Mouse (Mus musculus) cerebellum, postnatal 14 days (tissue): Measurements from ENCODE around the gene Mef2b.
"Not testable (repeated sequence)": the region's sequence is repeated elsewhere in the genome, so short reads cannot be mapped to it uniquely, and the experiment has no call there.

Experiments used
- DNase-seq, 2 experiments: peaks; one replicate each; pipeline ENCODE4 v3.0.0; 2021; ENCODE audit warnings: mixed read lengths in 2 of 2

The Mef2b gene

DNA sequence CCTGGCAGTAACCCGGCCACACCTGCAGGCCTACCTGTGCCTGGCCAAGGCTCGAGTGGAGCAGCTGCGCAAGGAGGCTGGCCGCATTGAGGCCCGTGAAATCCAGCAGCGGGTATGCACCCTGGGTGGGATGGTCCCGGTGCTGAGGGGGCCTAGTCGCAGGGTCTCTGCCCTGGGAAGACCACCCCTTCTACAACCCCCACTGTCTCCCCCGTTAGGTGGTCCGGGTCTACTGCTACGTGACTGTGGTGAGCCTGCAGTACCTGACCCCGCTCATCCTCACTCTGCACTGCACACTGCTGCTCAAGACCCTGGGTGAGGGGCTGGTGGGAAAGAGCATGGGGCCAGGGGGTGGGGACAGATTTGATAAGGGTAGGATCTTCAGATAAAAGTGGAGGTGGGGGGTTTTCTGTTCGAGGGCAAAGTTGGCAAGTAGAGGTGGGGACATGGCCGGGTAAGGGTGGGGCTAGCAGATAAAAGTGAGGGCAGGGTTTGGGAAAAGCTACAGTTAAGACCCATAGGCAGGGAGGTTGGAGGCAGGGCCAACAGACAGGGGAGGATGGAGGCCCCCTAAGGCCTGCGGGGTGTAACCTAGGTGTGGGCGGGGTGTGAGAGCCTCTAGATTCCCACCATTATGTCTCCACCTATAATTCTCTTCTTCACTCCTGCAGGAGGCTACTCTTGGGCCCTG lies 41.8 kb downstream of the Mef2b start:
- no peak for DNase-seq

DNA sequence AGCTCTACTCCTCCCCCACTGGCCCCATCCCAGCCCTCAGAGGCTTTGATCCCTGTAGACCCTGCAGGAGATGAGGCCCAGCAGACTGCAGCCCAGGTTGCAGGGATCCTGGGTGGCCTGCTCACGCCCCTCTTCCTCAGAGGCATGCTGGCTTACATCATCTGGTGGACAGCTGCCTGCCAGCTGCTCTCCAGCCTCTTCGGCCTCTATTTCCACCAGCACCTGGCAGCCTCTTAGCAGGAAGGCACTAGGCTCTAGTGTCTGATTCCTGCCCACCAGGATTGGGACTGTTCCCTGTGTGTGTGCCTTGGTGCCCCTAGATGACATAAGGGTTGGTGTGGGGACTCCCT lies 42.4 kb downstream of the Mef2b start:
- DNase-seq, result no peak

DNA sequence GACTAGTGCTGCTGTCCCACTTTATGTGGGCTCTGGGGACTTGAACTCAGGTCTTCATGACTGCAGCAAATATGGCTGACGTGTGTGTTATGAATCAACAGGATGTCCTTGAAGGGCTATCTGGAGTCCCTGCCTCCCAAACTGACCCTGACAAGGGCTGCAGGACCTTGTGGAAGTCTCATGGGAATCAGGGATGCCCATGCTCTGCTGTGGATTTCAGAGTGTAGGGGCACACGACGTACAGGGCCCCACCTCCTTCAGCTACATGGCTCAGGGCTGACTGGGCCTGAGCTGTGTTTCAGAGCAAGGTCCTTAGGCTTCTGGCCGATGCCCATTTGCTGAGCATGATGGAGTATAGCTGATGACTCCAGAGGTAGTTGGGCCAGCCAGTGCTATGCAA lies 43.7 kb downstream of the Mef2b start:
- no peak for DNase-seq

DNA sequence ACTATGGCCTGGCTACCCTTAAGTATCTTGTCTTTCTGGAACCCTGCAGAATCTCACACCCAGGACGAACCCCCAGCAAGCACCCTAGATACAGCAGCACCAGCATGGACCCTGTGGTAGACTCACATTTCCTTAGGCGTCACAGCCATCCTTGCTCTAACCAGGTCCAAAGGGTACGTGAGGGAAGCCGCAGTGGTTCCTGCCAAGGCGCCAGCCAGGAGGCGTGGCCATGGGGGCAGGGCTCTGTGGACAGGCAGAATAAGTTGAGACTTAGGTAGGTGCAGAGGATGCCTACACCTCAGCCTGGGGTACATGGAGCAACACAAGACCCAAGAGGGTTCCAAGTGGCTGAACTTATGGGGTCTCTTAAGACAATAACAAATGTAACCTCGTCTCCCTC lies 49.2 kb downstream of the Mef2b start:
- no peak for DNase-seq

DNA sequence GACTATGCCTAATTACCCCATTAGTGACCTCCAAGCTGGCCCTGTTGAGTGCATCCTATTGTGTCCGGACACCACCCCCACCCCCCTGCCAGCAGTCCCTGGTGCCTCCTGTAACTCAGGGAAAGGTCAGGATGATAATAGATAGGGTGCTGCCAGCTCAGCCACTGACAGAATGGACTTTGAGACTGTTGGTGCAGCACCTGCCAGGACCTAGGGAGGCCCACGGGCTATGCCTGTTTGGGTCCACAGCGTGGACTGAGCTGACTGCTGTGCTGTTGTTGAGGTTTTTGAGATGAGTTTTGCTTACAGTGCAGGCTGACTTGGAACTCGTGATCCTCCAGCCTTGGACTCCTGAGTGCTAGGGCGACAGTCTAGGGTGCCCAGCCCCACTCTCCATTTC lies 53.7 kb downstream of the Mef2b start:
- no peak for DNase-seq

DNA sequence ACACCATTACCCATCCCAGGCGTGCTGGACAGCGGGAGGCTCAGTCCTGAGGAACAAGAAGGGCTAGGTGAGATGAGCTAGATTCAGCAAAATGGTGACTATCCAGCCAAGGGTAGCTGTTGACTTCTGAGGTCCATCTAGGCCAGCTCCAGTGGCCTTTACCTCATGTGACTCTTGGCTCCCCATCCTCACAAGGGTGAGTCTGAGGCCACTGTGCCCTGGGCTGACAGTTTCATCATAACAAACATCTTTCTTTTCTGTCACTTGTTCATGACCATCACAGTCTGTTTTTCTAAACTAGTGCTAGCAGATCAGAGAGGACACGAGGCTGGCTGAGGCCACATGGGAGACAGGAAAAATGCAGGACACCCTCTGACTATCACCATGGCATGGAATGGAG lies 54.7 kb downstream of the Mef2b start:
- no peak for DNase-seq

DNA sequence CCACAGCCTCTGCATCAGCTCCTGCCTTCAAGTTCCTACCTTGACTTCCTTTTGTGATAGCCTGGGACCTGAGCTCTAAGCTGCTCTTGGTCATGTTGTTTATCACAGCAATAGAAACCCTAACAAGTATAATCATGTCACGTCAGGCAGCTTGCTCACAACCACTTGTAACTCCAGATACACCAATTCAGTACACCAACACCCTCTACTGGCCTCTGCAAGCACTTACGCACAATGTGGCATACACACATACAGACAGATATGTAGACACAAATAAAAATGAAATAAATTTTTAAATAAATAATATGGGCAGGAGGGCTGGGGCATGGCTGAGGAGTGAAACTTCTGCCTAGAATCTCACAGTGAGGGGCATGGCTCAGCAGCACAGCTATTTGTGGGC lies 56.3 kb downstream of the Mef2b start:
- DNase-seq, result no peak

DNA sequence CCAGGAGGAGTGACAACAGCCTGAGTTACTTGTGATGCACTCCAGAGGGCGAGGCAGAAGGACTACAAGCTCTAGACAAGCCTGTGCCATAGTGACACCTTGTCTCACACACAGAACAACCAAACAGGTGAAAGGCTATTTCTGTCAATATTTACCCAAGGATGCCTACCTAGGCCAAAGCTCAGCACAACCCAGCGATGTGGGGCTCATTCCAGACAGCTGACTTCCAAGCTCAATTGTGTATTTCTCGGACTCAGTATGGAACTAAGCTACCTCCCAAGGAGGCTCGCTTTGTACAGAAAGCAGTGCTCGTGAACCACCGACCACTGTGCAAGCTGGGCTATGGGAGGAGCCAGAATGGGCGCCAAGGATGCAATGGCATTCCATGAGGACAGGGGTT lies 58.1 kb downstream of the Mef2b start:
- DNase-seq, result no peak

DNA sequence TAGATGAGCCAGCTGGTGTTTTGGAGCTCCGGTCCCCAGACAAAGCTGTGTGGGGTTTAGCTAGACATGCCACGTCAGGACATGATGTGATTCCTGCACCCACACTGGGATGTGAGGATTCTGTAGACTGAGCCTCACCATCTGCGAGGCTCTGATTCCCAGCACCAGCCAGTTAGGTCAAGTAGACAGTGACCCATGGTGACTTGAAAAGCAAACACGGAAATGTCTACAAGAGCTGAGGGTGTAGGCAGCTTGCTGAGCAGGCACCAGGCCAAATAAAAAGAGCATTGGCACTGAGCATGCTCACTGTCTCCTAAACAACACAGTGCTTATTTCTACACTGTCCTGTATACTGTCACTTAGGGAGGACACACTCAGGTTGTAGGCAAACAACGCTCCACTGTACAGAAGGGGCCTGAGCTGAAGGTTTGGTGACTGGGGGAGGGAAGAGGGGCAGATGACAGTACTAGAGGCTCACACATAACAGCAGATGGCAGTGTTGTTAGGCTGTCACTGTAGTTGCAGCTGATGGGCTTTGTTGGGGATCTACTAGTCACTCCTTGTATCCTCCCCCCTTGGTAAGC lies 60.7 kb downstream of the Mef2b start:
- DNase-seq, result peak; percentile 66 to 71

DNA sequence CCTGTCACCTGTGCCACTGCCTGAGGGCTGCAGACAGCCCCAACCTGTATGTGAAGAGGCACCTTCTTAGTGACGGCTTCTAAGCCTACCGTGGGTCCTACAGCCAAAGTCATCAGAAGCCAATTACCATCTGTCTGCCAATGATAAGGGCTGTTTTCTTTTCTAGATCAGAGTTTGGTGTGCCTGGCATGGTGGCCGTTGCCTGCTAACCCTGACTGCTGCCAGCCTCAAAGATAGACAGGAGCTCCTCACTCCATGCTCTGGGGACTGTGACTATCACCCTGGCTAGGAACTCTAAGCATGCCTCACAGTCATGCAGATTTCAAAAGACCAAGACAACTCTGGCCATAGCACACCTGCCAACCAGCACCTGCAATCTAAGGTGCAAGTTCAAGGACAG lies 61.9 kb downstream of the Mef2b start:
- no peak for DNase-seq

DNA sequence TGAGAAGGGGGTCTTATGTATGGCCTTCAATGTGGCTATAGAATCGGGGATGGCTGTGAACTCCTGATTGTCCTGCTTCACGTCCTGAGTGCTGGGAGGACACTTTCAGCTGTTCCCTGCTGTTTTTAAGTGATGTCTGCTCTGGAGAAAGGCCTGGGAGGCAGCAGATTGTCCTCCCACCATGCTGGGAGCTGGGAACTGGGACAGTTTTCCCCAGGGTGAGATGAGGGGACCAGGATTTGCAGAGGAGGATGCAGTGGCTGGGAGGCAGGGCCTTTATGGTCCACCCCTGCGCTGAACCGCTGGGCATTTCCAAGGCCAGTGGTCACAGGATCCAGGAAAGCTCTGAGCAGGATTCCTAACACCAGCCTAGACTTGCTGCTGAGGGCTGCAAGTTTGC lies 63.6 kb downstream of the Mef2b start:
- DNase-seq, result no peak

DNA sequence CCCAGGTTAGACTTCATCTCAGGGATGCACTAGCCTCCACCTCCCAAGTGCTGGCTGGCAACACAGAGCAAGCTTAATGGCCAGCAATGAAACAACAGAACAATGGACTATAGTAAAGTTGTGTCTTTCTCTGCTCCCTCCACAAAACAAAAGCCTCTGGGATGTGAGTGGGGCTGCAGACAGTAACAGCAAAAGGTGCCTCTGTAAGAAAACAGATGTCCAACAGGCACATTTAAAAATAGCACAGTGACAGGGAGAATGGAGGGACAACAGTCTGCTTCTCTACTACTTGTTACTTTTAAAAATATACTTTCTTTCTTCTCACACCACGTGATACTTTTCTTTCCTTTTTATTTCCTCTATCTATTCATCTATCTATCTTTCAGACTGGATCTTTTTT lies 65.2 kb downstream of the Mef2b start:
- DNase-seq, result no peak

DNA sequence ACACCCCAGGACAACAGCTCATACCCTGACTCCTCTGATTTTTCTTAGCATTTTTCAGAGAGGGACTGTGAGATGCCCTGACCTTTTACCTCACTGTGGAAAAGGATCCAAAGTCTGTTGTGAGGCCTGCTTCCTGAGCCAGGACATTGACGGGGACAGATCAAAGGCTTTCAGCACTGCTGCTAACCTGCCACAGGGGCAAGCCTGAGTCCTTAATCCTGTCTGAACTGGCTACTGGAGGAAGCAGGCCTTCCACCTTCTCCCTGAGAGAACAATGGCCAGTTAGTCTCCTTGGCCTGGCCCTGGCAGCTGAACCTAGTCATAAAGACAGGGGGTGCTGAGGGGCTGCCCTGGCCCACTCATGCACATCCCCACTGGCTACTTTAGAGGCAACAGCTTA lies 68.6 kb downstream of the Mef2b start:
- no peak for DNase-seq

DNA sequence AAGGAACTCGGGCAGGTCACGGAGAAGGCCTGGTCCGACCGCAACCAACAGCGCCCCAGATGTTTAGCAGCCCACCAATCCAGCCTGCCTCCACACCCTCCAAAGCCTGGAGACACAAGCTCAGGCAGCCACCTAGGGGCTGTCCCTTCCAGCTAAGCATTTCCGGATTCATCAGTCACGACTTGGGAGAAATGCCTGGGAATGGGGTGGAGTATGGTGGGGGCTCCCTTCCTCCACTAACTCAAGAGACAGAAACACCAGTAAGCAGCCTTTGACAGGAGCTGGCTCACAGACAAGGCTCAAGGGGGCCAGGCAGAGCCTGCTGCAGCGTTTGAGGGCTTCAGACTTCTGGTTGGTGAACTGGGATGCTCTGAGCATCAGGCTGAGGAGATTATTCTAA lies 71.0 kb downstream of the Mef2b start:
- DNase-seq, result no peak

DNA sequence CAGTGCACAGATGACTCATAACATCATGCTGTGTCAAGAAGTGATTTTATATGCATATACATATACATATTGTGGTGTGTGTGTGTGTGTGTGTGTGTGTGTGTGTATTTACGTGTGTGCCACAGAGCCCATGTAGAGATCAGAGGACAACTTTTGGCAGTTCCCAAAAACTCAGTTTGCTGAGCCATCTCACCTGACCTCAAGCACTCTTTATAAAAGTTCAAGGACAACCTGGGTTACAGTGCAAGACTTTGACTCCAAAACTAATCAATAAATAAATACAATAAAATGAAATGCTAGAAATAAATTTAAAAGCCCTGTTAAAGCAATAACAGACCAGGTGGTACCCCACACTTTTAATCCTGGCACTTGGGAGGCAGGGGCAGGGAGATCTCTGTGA lies 71.8 kb downstream of the Mef2b start:
- DNase-seq, result no peak

DNA sequence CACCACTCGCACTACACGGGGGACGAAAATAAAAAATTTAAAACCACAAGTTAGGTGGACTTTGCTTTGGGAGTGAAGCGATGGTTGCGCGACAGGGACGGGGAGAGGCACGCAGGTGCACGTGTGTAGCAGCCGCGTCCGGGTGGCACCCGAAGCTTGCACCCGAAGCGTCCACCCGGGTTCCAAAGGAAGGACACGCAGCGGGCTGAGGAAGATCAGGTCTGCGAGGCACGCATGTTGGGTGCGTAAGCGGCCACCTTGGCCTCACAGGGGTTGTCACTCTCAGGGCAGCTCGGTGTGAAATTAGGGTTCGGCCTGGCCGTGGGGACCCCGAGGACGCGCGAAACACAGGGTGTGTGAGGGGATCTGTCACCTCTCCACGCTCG lies 72.2 kb downstream of the Mef2b start:
- DNase-seq, result no peak

DNA sequence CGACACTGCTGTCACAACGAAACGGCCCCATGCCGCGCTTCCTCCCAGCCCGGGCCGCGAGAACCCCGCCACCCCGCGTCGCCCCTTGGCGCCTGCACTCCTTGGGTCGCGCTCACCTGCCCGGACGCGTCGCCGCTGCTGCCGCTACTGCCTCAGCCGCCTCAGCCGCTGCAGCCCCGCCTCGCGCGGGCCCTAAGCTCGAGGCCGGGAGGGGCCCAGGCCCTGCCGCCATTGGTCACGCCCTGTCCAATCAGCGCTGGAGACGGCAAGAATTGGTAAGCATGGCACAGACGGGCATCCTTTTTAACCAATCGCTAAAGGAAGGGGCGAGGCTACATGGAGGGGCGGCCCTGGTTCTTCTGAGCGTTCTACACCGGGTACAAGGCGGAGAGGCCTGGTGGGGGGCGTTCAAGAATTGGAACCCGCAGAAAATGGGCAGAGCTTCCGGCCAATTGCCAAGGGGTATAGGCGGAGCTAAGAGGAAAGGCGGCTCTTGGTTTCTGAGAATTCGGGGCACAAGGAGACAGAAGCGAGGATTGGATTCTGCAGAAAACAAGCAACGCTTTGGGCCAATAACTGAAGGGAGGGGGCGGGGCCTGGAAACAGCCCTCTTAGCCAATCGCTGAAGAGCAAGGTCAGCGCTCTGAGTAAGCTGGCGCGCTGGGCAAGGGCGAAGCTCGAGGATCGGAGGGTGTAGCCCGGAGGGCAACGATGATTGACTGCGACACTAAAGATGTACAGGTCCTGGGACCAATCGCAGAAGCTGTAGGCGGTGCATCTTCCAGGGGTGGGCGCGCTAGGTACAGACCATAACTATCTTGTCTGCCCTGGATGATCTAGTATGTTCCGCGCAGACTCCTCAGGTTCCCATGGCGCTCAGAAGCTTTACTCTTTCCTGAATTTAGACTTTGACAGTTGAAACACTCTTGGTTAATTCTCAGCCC lies 72.9 kb downstream of the Mef2b start, which contains the start of gene Slc25a42:
Gene Slc25a42 (minus strand): TSS at position 194 of the 944 bp plus-strand sequence.
- peak; percentile 100 for DNase-seq

DNA sequence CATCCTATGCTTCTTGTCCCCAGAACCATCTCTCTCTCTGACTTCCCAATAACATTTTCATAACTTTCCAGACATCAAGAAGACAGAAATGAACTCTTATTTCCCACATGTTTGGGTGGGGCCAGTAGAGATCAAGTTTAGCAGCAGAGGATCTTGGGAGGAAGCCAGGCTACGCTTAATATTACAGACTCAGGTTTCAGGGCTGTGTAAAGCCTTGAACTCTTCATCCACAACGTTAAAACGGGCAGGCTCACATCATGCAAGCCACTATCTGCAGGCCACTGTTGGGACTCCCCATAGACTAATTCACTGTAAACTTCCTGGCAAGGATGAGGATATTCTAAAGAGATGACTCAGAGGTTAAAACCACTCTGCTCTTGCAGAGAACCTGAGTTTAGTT lies 74.9 kb downstream of the Mef2b start:
- no peak for DNase-seq

DNA sequence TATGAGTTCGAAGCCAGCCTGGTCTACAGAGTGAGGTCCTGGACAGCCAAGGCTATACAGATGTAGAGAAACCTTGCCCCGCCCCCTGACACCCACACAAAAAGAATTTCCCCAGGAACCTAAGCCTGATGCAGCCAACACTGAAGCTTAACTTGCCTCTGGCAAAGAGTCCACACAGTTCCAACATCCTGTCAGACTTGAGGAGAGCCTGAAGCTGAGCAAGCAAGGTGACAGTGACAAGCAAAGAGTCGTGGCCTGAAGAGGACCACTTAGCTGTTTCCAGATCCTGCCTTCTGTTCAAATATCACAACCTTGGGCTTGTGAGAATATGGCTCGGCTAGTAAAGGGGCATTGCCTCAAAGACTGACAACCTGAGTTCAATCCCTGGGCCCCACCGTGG lies 75.6 kb downstream of the Mef2b start:
- no peak for DNase-seq

DNA sequence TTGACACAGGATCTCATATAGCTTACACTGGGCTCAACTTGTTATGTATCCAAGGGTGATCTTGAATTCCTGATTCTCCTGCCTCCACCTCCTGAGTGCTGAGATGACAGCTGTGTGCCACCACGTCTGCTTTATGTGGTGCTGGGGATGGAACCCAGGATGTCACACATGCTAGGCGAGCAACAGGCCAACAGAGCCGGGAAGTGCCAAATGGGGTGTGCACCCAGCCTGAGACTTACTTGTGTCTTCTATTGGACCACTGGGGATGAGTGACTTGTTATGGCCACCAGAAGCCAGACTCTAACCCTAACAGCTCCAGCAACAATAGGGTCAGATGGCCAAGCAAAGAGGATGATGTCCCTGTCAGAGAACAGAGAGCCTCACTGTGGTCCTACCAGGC lies 76.7 kb downstream of the Mef2b start:
- not testable (repeated sequence) for DNase-seq

DNA sequence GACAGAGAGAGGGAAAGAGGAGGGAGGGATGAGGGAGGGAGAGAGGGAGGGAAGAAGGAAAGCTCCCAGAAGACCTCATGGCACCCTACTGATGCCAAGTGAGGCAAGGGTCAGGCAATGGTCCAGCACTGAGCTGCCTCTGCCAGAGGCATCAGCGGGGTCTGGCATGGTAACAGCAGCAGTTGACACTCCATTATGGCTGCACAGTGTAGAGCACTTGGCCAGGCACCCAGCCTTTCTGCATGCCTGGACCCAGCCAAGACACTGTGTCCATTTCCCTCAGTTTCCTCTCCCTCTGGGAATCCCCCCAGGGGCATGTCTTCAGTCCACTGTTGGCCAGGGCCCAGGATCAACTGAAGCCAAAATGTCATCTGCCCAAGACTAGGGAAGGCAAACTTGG lies 77.1 kb downstream of the Mef2b start:
- peak; percentile 79 to 85 for DNase-seq
